Mouse (Mus musculus): ENCODE results near the gene Actn1.

GRCm38 (mm10) chr12:80198487-80198886 is 61.7 kb downstream of the Actn1 start:
- TF ChIP-seq CTCF (IDR thresholded peaks at IDR 0.05; ENCODE audit: low read depth, low read length): peak; percentile 83
- no peak for TF ChIP-seq POLR2A (IDR thresholded peaks at IDR 0.05; ENCODE audit: insufficient read depth, low read length)
